Mouse (Mus musculus): ENCODE data around the gene Smad3.

Smad3 gene

GRCm38 (mm10) chr9:63691960-63692359, 65.8 kb downstream of the Smad3 start:
- DNase-seq, result no peak

- no peak for DNase-seq
These were observed 67.3 kb downstream of the Smad3 start for GRCm38 (mm10) chr9:63690511-63690910.

- DNase-seq, result no peak
These were observed 70.3 kb downstream of the Smad3 start for GRCm38 (mm10) chr9:63687413-63688015.

GRCm38 (mm10) chr9:63685352-63685751, 72.4 kb downstream of the Smad3 start:
- no peak for DNase-seq

- no peak for DNase-seq
These were observed 73.5 kb downstream of the Smad3 start for GRCm38 (mm10) chr9:63684277-63684676.

GRCm38 (mm10) chr9:63682943-63683342, 74.9 kb downstream of the Smad3 start:
- no peak for DNase-seq

GRCm38 (mm10) chr9:63682301-63682700, 75.5 kb downstream of the Smad3 start:
- no peak for DNase-seq

- DNase-seq, result no peak
These were observed 79.7 kb downstream of the Smad3 start for GRCm38 (mm10) chr9:63678076-63678475.

GRCm38 (mm10) chr9:63677621-63678020, 80.2 kb downstream of the Smad3 start:
- DNase-seq, result no peak

GRCm38 (mm10) chr9:63674613-63675012, 83.2 kb downstream of the Smad3 start:
- no peak for DNase-seq

- DNase-seq, result no peak
These were observed 84.3 kb downstream of the Smad3 start for GRCm38 (mm10) chr9:63673494-63673805.

- DNase-seq, result no peak
These were observed 84.8 kb downstream of the Smad3 start for GRCm38 (mm10) chr9:63672797-63673493.

GRCm38 (mm10) chr9:63669816-63670215, 88.0 kb downstream of the Smad3 start:
- no peak for DNase-seq

GRCm38 (mm10) chr9:63668621-63669020, 89.2 kb downstream of the Smad3 start:
- DNase-seq, result no peak

- DNase-seq, result no peak
These were observed 90.4 kb downstream of the Smad3 start for GRCm38 (mm10) chr9:63667373-63667724.

GRCm38 (mm10) chr9:63666612-63667372, 91.0 kb downstream of the Smad3 start:
- DNase-seq, result no peak

GRCm38 (mm10) chr9:63664792-63665646, 92.8 kb downstream of the Smad3 start:
- DNase-seq, result no peak

- no peak for DNase-seq
These were observed 93.5 kb downstream of the Smad3 start for GRCm38 (mm10) chr9:63664300-63664745.

GRCm38 (mm10) chr9:63663222-63663621, 94.6 kb downstream of the Smad3 start:
- no peak for DNase-seq

GRCm38 (mm10) chr9:63662759-63663158, 95.0 kb downstream of the Smad3 start:
- no peak for DNase-seq

GRCm38 (mm10) chr9:63660691-63661090, 97.1 kb downstream of the Smad3 start:
- no peak for DNase-seq

GRCm38 (mm10) chr9:63660061-63660460, 97.7 kb downstream of the Smad3 start:
- no peak for DNase-seq

- peak; percentile 89 for DNase-seq
These were observed 98.8 kb downstream of the Smad3 start for GRCm38 (mm10) chr9:63658970-63659371.

All from cerebellum, adult 9-11 months (tissue).